Mouse (Mus musculus) forebrain, embryonic 12.5 days (tissue): Measurements from ENCODE around the gene Tango6. TPM values are rescaled to one million over a fixed set of nuclear protein-coding genes. Genes with fewer than 3 reads are reported as not detected.

Experiments used
- ATAC-seq: fragments of 200-750 bp; cut with Nextera tagmentation; 2 replicates; pipeline ENCODE4 v1.8.0; 2017; ENCODE audit warnings: moderate TSS enrichment; ENCODE audit not compliant: low FRiP score
- H3K27ac ChIP-seq: fragments of 300-500 bp; sonication (generic); 2 replicates; pipeline ENCODE4 v1.5.1; 2016; ENCODE audit warnings: mild to moderate bottlenecking
- H3K27me3 ChIP-seq: fragments of 300-500 bp; sonication (generic); 2 replicates; pipeline ENCODE4 v1.6.1; 2016; ENCODE audit warnings: mild to moderate bottlenecking
- H3K36me3 ChIP-seq: fragments of 300-500 bp; sonication (generic); replicated peaks from 2 replicates; pipeline ENCODE4 v1.6.1; 2016; ENCODE audit warnings: mild to moderate bottlenecking
- H3K4me1 ChIP-seq: fragments of 300-500 bp; sonication (generic); 2 replicates; pipeline ENCODE4 v1.6.1; 2016
- H3K4me2 ChIP-seq: fragments of 300-500 bp; sonication (generic); 2 replicates; pipeline ENCODE4 v1.6.1; 2016; ENCODE audit warnings: mild to moderate bottlenecking, moderate library complexity
- H3K4me3 ChIP-seq: fragments of 300-500 bp; sonication (generic); replicated peaks from 2 replicates; pipeline ENCODE4 v1.5.1; 2016; ENCODE audit warnings: mild to moderate bottlenecking
- H3K9ac ChIP-seq: fragments of 300-500 bp; sonication (generic); 2 replicates; pipeline ENCODE4 v1.6.1; 2016; ENCODE audit warnings: mild to moderate bottlenecking
- H3K9me3 ChIP-seq: fragments of 300-500 bp; sonication (generic); 2 replicates; pipeline ENCODE4 v1.6.1; 2016
- WGBS: fragments of 180-500 bp; shearing (Covaris S2); methylation state at CpG from one replicate; pipeline ENCODE4 v1.1.7; 2016; 5-methylcytosine and 5-hydroxymethylcytosine counted together
- polyA plus RNA-seq: library from polyadenylated mRNA; unstranded; fragments of >200 nt; fragmentation: Nextera tagmentation; extraction: Ambion mirVana; gene quantifications from 2 replicates; pipeline ENCODE4 v1.2.1, GENCODE M21; 2016

Gene Tango6
- polyA plus RNA-seq, 1 experiment from 2014 or later, result 9.9 TPM

GRCm38 (mm10) chr8:106704199-106704900 is 21.5 kb downstream of the Tango6 start:
- H3K4me2 ChIP-seq, result no peak overlapping the region
- H3K9me3 ChIP-seq, result no peaks in the 10 kb centered on the region
- H3K4me1 ChIP-seq, result no peaks in the 10 kb centered on the region
- no peak for ATAC-seq
- H3K9ac ChIP-seq, result no peak overlapping the region
- 90% methylated on average over 9 of the region's 9 CpGs for WGBS
- H3K36me3 ChIP-seq, result peaks cover 17% of the 10 kb centered on the region
- H3K27me3 ChIP-seq, result no peaks in the 10 kb centered on the region
- H3K27ac ChIP-seq, result no peak overlapping the region
- no peak overlapping the region for H3K4me3 ChIP-seq

- no peak for ATAC-seq
- Histone ChIP-seq H3K36me3 (peaks cover 12% of the 10 kb centered on the region), H3K9me3 (no peaks in the 10 kb centered on the region), H3K4me3 (no peak overlapping the region), H3K27ac (no peak overlapping the region), H3K4me1 (no peaks in the 10 kb centered on the region), H3K27me3 (no peaks in the 10 kb centered on the region), H3K4me2 (no peak overlapping the region), H3K9ac (no peak overlapping the region)
- WGBS, result 63% methylated on average over 9 of the region's 9 CpGs
These were observed 22.0 kb downstream of the Tango6 start for GRCm38 (mm10) chr8:106704901-106705321.

- no peak overlapping the region for H3K27ac ChIP-seq
- WGBS, result 89% methylated on average over 6 of the region's 6 CpGs
- no peak overlapping the region for H3K4me3 ChIP-seq
- H3K27me3 ChIP-seq, result no peaks in the 10 kb centered on the region
- H3K9me3 ChIP-seq, result no peaks in the 10 kb centered on the region
- no peaks in the 10 kb centered on the region; the same call in 1 of the 2 replicates for H3K36me3 ChIP-seq
- no peaks in the 10 kb centered on the region for H3K4me1 ChIP-seq
- H3K4me2 ChIP-seq, result no peak overlapping the region
- H3K9ac ChIP-seq, result no peak overlapping the region
- no peak for ATAC-seq
These were observed 23.3 kb downstream of the Tango6 start for GRCm38 (mm10) chr8:106706194-106706593.

GRCm38 (mm10) chr8:106710002-106710401 is 27.1 kb downstream of the Tango6 start:
- Histone ChIP-seq H3K4me1 (no peaks in the 10 kb centered on the region), H3K27ac (no peak overlapping the region), H3K4me3 (no peak overlapping the region), H3K4me2 (no peak overlapping the region), H3K27me3 (no peaks in the 10 kb centered on the region), H3K9me3 (no peaks in the 10 kb centered on the region), H3K36me3 (no peaks in the 10 kb centered on the region), H3K9ac (no peak overlapping the region)
- 88% methylated on average over 2 of the region's 2 CpGs for WGBS
- ATAC-seq, result no peak

GRCm38 (mm10) chr8:106712487-106712886 is 29.6 kb downstream of the Tango6 start:
- no peaks in the 10 kb centered on the region for H3K4me1 ChIP-seq
- no peak overlapping the region for H3K27ac ChIP-seq
- 67% methylated on average over 3 of the region's 3 CpGs for WGBS
- H3K9ac ChIP-seq, result no peak overlapping the region
- no peak overlapping the region for H3K4me2 ChIP-seq
- no peak for ATAC-seq
- H3K27me3 ChIP-seq, result no peaks in the 10 kb centered on the region
- H3K9me3 ChIP-seq, result no peaks in the 10 kb centered on the region
- H3K36me3 ChIP-seq, result no peaks in the 10 kb centered on the region
- no peak overlapping the region for H3K4me3 ChIP-seq

- WGBS, result 69% methylated on average over 4 of the region's 4 CpGs
- H3K36me3 ChIP-seq, result no peaks in the 10 kb centered on the region
These were observed 31.4 kb downstream of the Tango6 start for GRCm38 (mm10) chr8:106714297-106714696.

GRCm38 (mm10) chr8:106718091-106718500 is 35.2 kb downstream of the Tango6 start:
- Histone ChIP-seq H3K27ac (no peak overlapping the region), H3K4me3 (no peak overlapping the region), H3K27me3 (no peaks in the 10 kb centered on the region), H3K4me1 (peaks cover 3% of the 10 kb centered on the region; the same call in 1 of the 2 replicates), H3K36me3 (0 out of 2 replicates have a peak, but pooled peaks cover 8% of the 10 kb centered on the region), H3K9me3 (no peaks in the 10 kb centered on the region), H3K9ac (peak overlapping the region; percentile 34; the same call in 1 of the 2 replicates), H3K4me2 (0 out of 2 replicates have a peak overlapping the region, but pooled peaks have one; percentile 4)
- 20% methylated on average over 17 of the region's 17 CpGs for WGBS
- ATAC-seq, result peak; percentile 65; the same call in 1 of the 2 replicates

More at GRCm38 (mm10) chr8:106714297-106714696, 31.4 kb downstream of the Tango6 start:
- Histone ChIP-seq H3K4me2 (no peak overlapping the region), H3K27ac (no peak overlapping the region), H3K27me3 (no peaks in the 10 kb centered on the region), H3K9me3 (no peaks in the 10 kb centered on the region), H3K4me3 (no peak overlapping the region), H3K9ac (no peak overlapping the region), H3K4me1 (peaks cover 3% of the 10 kb centered on the region; the same call in 1 of the 2 replicates)
- no peak for ATAC-seq

- no peak overlapping the region for H3K27ac ChIP-seq
- peaks cover 7% of the 10 kb centered on the region; the same call in 1 of the 2 replicates for H3K4me1 ChIP-seq
- H3K9ac ChIP-seq, result no peak overlapping the region
- ATAC-seq, result no peak
- no peaks in the 10 kb centered on the region for H3K27me3 ChIP-seq
- no peak overlapping the region for H3K4me2 ChIP-seq
- H3K4me3 ChIP-seq, result no peak overlapping the region
- 0 out of 2 replicates have a peak, but pooled peaks cover 8% of the 10 kb centered on the region for H3K36me3 ChIP-seq
- 53% methylated on average over 8 of the region's 8 CpGs for WGBS
- H3K9me3 ChIP-seq, result no peaks in the 10 kb centered on the region
These were observed 38.1 kb downstream of the Tango6 start for GRCm38 (mm10) chr8:106720921-106721320.

GRCm38 (mm10) chr8:106722453-106722852 is 39.6 kb downstream of the Tango6 start:
- no peaks in the 10 kb centered on the region for H3K27me3 ChIP-seq
- H3K9me3 ChIP-seq, result no peaks in the 10 kb centered on the region
- H3K4me1 ChIP-seq, result peaks cover 17% of the 10 kb centered on the region
- H3K36me3 ChIP-seq, result peaks cover 15% of the 10 kb centered on the region; the same call in 1 of the 2 replicates
- 0 out of 2 replicates have a peak overlapping the region, but pooled peaks have one; percentile 26 for H3K27ac ChIP-seq
- H3K4me3 ChIP-seq, result no peak overlapping the region
- ATAC-seq, result no peak
- H3K4me2 ChIP-seq, result no peak overlapping the region
- no peak overlapping the region for H3K9ac ChIP-seq
- WGBS, result 89% methylated on average over 6 of the region's 6 CpGs

- no peaks in the 10 kb centered on the region for H3K9me3 ChIP-seq
- no peak overlapping the region for H3K4me3 ChIP-seq
- H3K9ac ChIP-seq, result no peak overlapping the region
- no peaks in the 10 kb centered on the region for H3K27me3 ChIP-seq
- no peak for ATAC-seq
- H3K36me3 ChIP-seq, result peaks cover 15% of the 10 kb centered on the region; the same call in 1 of the 2 replicates
- 13% methylated on average over 2 of the region's 2 CpGs for WGBS
- no peak overlapping the region for H3K4me2 ChIP-seq
- peaks cover 22% of the 10 kb centered on the region for H3K4me1 ChIP-seq
- H3K27ac ChIP-seq, result 0 out of 2 replicates have a peak overlapping the region, but pooled peaks have one; percentile 11
These were observed 41.1 kb downstream of the Tango6 start for GRCm38 (mm10) chr8:106723921-106724320.

- WGBS, result 76% methylated on average over 6 of the region's 6 CpGs
- H3K27me3 ChIP-seq, result no peaks in the 10 kb centered on the region
- no peak overlapping the region for H3K4me2 ChIP-seq
- H3K36me3 ChIP-seq, result peaks cover 9% of the 10 kb centered on the region; the same call in 1 of the 2 replicates
- no peak overlapping the region for H3K9ac ChIP-seq
- H3K27ac ChIP-seq, result peak overlapping the region; percentile 67
- no peaks in the 10 kb centered on the region for H3K9me3 ChIP-seq
- H3K4me1 ChIP-seq, result peaks cover 22% of the 10 kb centered on the region
- no peak overlapping the region for H3K4me3 ChIP-seq
- no peak for ATAC-seq
These were observed 43.7 kb downstream of the Tango6 start for GRCm38 (mm10) chr8:106726551-106726950.

GRCm38 (mm10) chr8:106727241-106727835 is 44.5 kb downstream of the Tango6 start:
- peak overlapping the region; percentile 25; the same call in 1 of the 2 replicates for H3K9ac ChIP-seq
- H3K27me3 ChIP-seq, result no peaks in the 10 kb centered on the region
- peaks cover 22% of the 10 kb centered on the region for H3K4me1 ChIP-seq
- H3K4me3 ChIP-seq, result peak overlapping the region; percentile 18; the same call in 1 of the 2 replicates
- peak overlapping the region; percentile 41 for H3K4me2 ChIP-seq
- H3K27ac ChIP-seq, result peak overlapping the region; percentile 87
- no peaks in the 10 kb centered on the region for H3K9me3 ChIP-seq
- 4% methylated on average over 16 of the region's 16 CpGs for WGBS
- peak; percentile 90 for ATAC-seq
- H3K36me3 ChIP-seq, result peaks cover 7% of the 10 kb centered on the region; the same call in 1 of the 2 replicates
